Mouse (Mus musculus) cerebellum, adult 8-10 months (tissue): Measurements from ENCODE around the gene Aox3.

Experiments
- DNase-seq: peaks from one replicate; pipeline ENCODE4 v3.0.0; 2022

Gene Aox3

GRCm38 (mm10) chr1:58110241-58110640 is 2.7 kb upstream of the Aox3 start:
- DNase-seq, result no peak

DNA sequence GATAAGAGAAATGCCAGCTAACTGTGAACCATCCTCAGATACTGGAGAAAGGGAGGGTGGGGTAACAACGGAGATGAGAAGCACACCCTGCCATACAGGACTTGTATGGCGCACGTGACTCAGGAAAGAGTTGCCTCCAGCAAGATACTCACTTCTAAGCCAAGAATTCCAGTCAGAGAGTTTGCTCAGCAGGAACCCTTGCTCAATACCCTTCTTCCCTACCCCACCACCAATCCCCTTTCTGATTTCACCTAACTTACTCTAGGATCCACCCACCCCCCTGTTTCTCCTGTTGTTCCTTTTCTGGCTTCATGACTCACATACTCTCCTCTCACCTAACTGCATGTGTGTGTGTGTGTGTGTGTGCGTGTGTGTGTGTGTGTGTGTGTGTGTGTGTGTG is 1.6 kb upstream of the Aox3 start:
- DNase-seq, result no peak

DNA sequence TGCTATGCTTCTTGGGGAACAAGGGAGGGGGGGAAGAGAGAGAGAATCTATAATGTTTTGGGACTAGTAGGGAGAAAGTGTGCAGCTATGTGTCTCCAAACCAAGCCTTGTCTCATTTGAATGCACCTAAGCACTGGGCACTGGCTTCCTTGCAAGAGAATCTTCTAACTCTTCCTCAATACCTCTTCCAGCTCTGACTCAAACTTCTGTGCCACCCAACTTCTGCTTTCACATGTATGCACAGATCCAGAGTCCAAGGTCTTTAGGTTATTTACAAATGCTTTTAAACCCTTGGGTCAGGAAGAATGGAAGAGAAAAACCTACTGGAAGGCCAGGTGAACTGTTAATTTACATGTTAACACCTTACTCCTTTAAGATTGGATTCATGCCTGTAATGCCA is 511 bp downstream of the Aox3 start:
- DNase-seq, result no peak

GRCm38 (mm10) chr1:58114021-58114560 is 1.2 kb downstream of the Aox3 start:
- DNase-seq, result no peak

DNA sequence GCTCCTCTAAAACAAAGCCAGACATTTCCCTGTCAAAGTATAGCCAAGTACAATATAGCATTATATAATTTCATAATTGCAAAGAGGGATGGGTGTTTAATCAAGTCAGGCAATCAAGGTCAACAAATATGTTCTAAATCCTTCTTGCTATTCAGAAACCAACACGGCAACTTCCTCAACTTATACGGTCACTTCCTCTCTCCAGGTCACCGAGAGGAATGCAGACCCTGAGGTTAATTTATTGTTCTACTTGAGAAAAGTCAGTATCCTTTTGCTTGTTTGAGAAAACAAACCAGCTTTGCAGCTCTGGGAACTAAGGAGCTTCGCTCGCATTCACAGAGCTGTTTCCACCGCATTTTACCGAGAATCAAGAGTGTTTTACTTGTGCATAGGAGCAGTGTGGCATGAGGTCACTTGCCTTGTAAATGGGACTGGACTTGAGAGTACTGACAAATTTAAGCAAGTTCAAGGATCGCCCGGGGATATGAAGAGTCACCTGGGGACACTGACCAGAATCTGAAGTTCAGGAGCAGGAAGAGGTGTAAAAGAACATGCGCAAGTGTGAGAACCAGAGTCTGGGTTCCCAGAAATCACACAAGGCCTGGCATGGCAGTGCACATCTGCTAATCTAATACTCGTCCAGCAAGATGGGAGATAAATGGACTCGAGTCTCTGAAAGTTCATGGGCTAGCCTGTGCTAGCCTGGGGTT is 1.9 kb downstream of the Aox3 start:
- no peak for DNase-seq

- DNase-seq, result no peak
Measured at GRCm38 (mm10) chr1:58118231-58118630, 5.3 kb downstream of the Aox3 start.

GRCm38 (mm10) chr1:58124901-58125300 is 12.0 kb downstream of the Aox3 start:
- DNase-seq, result no peak

DNA sequence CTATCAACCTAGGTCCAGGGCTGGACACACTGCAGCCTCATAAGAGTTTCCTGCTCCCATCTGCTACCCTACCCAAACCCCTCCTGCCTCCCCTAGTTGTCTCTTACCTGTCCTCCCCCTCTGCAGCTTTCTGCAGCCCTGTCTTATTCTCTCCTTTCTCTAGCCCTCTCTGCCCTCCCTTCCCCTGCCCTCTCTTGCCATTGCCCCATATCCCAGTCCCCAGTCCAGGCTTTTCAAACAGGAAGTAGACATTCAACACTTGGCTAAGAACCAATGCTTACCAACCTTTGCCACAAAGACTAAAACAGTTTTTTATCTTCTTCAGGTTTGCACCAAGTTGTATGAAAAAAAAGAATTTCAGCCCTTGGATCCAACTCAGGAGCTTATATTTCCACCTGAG is 25.0 kb downstream of the Aox3 start:
- DNase-seq, result no peak

GRCm38 (mm10) chr1:58138986-58139385 is 26.1 kb downstream of the Aox3 start:
- no peak for DNase-seq

GRCm38 (mm10) chr1:58140607-58141006 is 27.7 kb downstream of the Aox3 start:
- no peak for DNase-seq

GRCm38 (mm10) chr1:58144384-58145069 is 31.6 kb downstream of the Aox3 start:
- DNase-seq, result peak; percentile 7

DNA sequence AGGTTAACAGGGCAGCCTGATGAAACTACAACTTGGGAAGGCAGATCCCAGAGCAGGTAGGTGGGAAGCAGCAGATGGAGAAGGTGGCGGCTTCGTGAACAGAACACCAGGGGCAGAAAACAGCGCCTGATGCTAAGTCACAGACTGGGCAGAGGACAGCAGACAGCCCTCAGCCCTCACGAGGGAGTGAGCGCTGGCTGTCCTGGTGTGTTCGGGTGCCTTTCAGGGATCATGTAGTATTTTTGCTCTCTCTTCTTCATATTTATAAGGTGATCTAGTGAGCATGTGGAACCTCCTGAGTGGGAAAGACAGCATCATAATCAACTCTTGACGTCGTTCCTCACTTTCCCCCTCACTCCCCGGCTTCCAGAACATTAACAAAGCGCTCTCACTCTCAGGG is 33.1 kb downstream of the Aox3 start:
- DNase-seq, result no peak

DNA sequence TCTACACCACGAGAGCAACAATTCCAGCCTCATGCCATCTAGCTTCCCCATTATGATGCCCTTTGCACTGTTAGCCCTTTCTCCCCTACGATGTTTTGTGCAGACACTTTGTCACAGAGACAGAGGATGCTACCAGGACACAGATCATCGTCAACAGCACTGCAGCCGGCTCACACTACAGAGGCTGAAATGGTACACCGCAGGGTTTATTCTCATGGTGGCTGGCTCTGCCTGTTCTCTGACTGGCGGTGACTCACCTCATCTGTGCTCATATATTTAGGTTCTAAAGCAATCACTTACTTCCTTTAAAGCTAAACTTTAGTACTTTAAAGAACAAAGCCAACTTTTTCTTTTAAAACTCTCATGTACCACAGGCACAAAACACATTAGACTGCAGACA is 34.8 kb downstream of the Aox3 start:
- no peak for DNase-seq

DNA sequence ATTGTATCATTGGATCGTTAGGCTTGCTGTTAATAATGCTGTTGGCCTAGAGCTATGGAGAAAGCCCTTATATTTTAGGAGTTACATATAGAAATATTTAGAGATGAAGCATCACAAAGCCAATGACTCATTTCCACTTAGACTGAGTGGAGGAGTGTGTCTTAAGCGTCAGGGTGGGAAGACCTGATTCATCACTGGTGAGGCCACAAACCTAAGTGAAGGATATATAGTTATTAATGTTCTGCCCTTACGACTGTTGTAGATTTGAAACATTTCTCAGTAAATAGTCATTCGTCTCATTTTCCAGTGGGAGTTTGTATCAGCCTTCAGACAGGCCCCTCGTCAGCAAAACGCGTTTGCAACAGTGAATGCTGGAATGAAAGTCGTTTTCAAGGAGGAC is 39.3 kb downstream of the Aox3 start:
- DNase-seq, result no peak

GRCm38 (mm10) chr1:58156747-58157146 is 43.8 kb downstream of the Aox3 start:
- DNase-seq, result no peak

DNA sequence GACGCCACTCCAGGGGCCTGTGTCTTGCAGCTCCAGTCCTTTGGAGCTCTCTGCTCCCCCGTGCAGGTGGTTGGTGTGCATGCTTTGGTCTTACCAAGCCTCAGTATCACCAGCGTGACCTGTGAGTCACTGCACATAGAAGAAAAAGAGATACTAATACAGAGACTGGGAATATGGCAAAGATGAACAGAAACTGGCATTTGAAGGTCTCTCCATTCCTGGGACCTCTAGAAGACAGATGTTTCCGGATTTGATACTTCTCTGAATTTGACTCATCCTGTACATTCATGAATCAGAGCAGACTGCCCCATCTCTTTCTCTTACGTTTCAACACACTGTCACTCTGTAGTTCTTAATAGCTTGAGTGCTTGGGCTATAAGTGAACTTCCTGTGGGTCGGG is 57.0 kb downstream of the Aox3 start:
- DNase-seq, result no peak

- no peak for DNase-seq
Measured at GRCm38 (mm10) chr1:58188514-58189175, 75.7 kb downstream of the Aox3 start.

GRCm38 (mm10) chr1:58194317-58194716 is 81.4 kb downstream of the Aox3 start:
- DNase-seq, result no peak

GRCm38 (mm10) chr1:58194988-58195387 is 82.1 kb downstream of the Aox3 start:
- DNase-seq, result no peak

DNA sequence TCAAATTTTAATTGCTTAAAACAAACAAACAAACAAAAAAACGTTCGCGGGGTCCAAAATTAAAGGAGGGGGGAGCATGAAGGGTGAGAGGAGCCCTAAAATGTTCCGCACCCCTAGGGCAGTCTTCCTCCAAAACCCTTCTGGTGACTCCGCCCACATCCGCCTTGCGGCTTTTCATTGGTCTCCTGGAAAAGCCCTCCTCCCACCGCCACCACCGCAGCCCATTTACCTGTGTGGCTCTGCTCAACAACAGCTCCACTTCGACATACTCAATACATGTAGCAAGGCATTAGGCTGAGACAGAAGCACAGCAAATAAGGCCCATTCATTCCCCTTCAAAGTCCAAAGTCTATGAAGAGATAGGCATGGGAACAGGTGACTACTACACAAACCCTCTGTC is 82.6 kb downstream of the Aox3 start:
- DNase-seq, result no peak

GRCm38 (mm10) chr1:58197023-58197422 is 84.1 kb downstream of the Aox3 start:
- no peak for DNase-seq

GRCm38 (mm10) chr1:58198386-58198785 is 85.5 kb downstream of the Aox3 start:
- no peak for DNase-seq

GRCm38 (mm10) chr1:58210203-58210602 is 97.3 kb downstream of the Aox3 start, which contains the start of gene Aox4:
Gene Aox4, plus strand, starts transcription at chr1:58210397.
- DNase-seq, result no peak

- DNase-seq, result no peak
Measured at GRCm38 (mm10) chr1:58212805-58213204, 99.9 kb downstream of the Aox3 start.
